Mouse (Mus musculus): ENCODE results near the gene Gstk1.

Gstk1 gene

GRCm38 (mm10) chr6:42276151-42276550, 30.4 kb downstream of the Gstk1 start:
- no peak for DNase-seq

DNA sequence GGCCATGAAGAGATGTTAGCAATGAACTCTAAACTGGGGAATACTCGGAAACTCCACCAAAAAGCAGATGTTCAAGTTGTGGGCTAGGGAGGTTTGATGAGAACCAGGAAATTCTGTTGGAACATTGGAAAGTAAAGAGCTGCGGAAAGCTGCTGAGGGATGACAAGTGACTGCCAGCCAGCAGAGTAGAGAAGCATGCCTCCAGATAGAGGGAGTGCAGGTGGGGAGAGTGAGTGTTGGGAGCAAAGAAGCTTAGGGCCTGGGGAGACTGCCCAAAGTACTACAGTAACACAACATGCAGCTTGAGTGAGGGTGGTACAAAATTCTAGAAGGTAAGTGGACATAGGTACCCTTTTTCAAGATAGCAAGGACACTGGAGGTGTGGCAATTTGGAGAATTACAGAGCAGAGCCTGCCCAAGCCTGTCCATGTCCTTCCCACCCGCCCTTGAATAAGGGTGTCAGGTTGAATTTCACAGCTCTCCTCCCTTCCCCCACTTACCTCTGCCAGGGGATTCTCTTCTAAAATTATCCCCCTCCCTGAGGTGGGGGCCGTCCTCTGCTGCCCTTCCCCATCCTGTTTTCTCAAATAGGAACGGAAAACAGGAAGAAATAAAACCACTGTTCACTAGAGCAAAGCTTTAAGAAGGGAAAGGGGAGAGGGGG, 37.3 kb downstream of the Gstk1 start:
- no peak for DNase-seq

GRCm38 (mm10) chr6:42286448-42286847, 40.7 kb downstream of the Gstk1 start, which contains the start of gene Clcn1:
Clcn1 (plus strand) TSS chr6:42286685.
- DNase-seq = no peak

DNA sequence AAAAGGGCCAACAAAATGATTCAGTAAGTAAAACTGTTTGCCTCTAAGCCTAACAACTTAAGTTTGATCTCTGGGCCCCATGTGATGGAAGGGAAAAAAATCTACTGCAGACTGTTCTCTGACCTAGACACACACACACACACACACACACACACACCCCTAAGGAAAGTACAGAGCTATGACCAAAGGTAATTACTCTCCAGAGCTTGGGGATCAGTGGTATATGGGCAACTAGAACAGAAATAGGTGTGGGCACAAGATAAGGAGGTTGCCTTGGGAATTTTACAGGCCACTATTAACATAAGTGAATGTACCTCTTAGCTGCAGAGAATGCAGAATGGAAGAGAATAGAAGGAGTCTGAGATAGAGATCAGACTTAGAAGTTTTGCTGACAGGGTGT, 41.8 kb downstream of the Gstk1 start:
- DNase-seq = no peak

- DNase-seq = no peak
Observed at GRCm38 (mm10) chr6:42293327-42293726, 47.6 kb downstream of the Gstk1 start.

- no peak for DNase-seq
Observed at GRCm38 (mm10) chr6:42295549-42296094, 49.9 kb downstream of the Gstk1 start.

GRCm38 (mm10) chr6:42299362-42299761, 53.6 kb downstream of the Gstk1 start:
- no peak for DNase-seq
